Mouse (Mus musculus): ENCODE measurements around the gene Itpripl2.

DNA sequence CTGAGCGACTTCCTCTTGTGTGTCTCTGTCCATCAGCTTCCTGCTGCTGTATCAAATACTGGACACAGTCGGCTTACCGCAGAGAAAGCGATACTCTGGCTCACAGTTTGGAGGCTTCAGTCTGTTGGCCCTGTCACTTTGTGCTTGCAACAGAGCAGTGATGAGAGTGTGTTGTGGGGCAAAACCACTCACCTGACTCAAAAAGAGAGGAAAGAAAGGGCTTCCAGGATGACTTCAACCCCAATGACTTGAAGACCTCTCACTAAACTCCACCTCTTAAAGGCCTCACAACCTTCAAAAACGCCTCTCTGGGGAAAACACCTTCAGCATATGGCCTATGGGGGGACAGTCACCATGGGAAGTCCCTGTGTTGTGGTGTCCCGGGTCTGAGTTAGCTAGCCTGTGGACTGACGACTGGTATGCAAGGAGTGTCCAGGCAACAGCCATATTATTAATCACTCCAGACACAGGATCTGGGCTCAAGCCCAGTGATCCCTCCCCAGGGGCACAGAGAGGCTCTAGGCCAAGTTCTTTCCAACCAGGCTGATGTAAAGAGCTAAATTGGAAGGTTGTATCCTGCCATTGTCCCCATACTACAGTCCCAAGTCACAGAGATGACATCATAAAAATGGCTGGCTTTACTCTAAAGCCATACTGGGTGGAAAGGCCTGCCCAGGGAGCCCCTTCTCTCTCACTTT lies 16.6 kb downstream of the Itpripl2 start:
- no peak for TF ChIP-seq NRF1 (IDR thresholded peaks at IDR 0.05; ENCODE audit: low read depth, low read length)
- TF ChIP-seq HCFC1 (IDR thresholded peaks at IDR 0.05; ENCODE audit: low read depth, low read length): no peak
- no peak for TF ChIP-seq MAX (IDR thresholded peaks at IDR 0.05; ENCODE audit: low read length)
- TF ChIP-seq MAZ (IDR thresholded peaks at IDR 0.05; ENCODE audit: low read depth, low read length): no peak
- no peak for TF ChIP-seq JUND (conservative IDR thresholded peaks at IDR 0.05; ENCODE audit: low read depth, low read length)
- no peak for TF ChIP-seq ZC3H11A (IDR thresholded peaks at IDR 0.05; ENCODE audit: low read depth, low read length)
- TF ChIP-seq CHD1 (IDR thresholded peaks at IDR 0.05; ENCODE audit: low read depth, low read length): no peak
- TF ChIP-seq POLR2A (IDR thresholded peaks at IDR 0.05; ENCODE audit: low read depth, low read length): no peak
- no peak for TF ChIP-seq USF2 (conservative IDR thresholded peaks at IDR 0.05; ENCODE audit: low read depth, low read length)
- TF ChIP-seq MXI1 (IDR thresholded peaks at IDR 0.05; ENCODE audit: low read depth, low read length): no peak
- TF ChIP-seq USF1 (IDR thresholded peaks at IDR 0.05; ENCODE audit: low read depth, low read length): no peak
- TF ChIP-seq SMC3 (IDR thresholded peaks at IDR 0.05; ENCODE audit: low read depth, low read length): no peak
